Mouse (Mus musculus): ENCODE measurements around the gene Prpf3. TPM values are rescaled to one million over a fixed set of nuclear protein-coding genes. Genes with fewer than 3 reads are reported as not detected.
A peak's percentile ranks its signal among the peaks of the same experiment; 100 is the strongest.
"Not testable (repeated sequence)": the region's sequence is repeated elsewhere in the genome, so short reads cannot be mapped to it uniquely, and the experiment has no call there.

Gene Prpf3
- polyA plus RNA-seq, 1 experiment from 2014 or later, result 51.5 TPM

GRCm38 (mm10) chr3:95839250-95839649 is 16.4 kb downstream of the Prpf3 start:
- H3K27me3 ChIP-seq (ENCODE audit: insufficient read depth, poor library complexity, severe bottlenecking), result no peaks in the 10 kb centered on the region
- H3K27ac ChIP-seq, result no peak overlapping the region
- DNase-seq (ENCODE audit: low spot score), result no peak
- no peaks in the 10 kb centered on the region for H3K9me3 ChIP-seq
- no peaks in the 10 kb centered on the region for H3K4me1 ChIP-seq (replicated peaks)
- no peak overlapping the region for H3K4me3 ChIP-seq
- H3K36me3 ChIP-seq, result peaks cover 99% of the 10 kb centered on the region
- WGBS, result 96% methylated on average over 2 of the region's 2 CpGs

GRCm38 (mm10) chr3:95829053-95829452 is 26.6 kb downstream of the Prpf3 start:
- peaks cover 70% of the 10 kb centered on the region for H3K36me3 ChIP-seq
- no peak overlapping the region for H3K4me3 ChIP-seq
- no peaks in the 10 kb centered on the region for H3K4me1 ChIP-seq (replicated peaks)
- H3K27me3 ChIP-seq (ENCODE audit: insufficient read depth, poor library complexity, severe bottlenecking), result no peaks in the 10 kb centered on the region
- no peaks in the 10 kb centered on the region; the same call in 1 of the 2 replicates for H3K9me3 ChIP-seq
- no peak overlapping the region for H3K27ac ChIP-seq
- no peak for DNase-seq (ENCODE audit: low spot score)
- 98% methylated on average over 4 of the region's 4 CpGs for WGBS

GRCm38 (mm10) chr3:95826275-95826674 is 29.4 kb downstream of the Prpf3 start:
- peaks cover 42% of the 10 kb centered on the region for H3K36me3 ChIP-seq
- H3K4me1 ChIP-seq (replicated peaks), result no peaks in the 10 kb centered on the region
- no peak overlapping the region for H3K4me3 ChIP-seq
- no peaks in the 10 kb centered on the region; the same call in 1 of the 2 replicates for H3K9me3 ChIP-seq
- H3K27ac ChIP-seq, result no peak overlapping the region
- DNase-seq (ENCODE audit: low spot score), result no peak
- H3K27me3 ChIP-seq (ENCODE audit: insufficient read depth, poor library complexity, severe bottlenecking), result no peaks in the 10 kb centered on the region
- WGBS, result 85% methylated on average over 2 of the region's 2 CpGs

GRCm38 (mm10) chr3:95820046-95821010 is 35.4 kb downstream of the Prpf3 start:
- Histone ChIP-seq H3K27me3 (ENCODE audit: insufficient read depth, poor library complexity, severe bottlenecking) (no peaks in the 10 kb centered on the region), H3K4me1 (replicated peaks) (peaks cover 28% of the 10 kb centered on the region), H3K9me3 (no peaks in the 10 kb centered on the region), H3K36me3 (peaks cover 8% of the 10 kb centered on the region), H3K27ac (peak overlapping the region; percentile 98), H3K4me3 (peak overlapping the region; percentile 92)
- WGBS, result 49% methylated on average over 10 of the region's 10 CpGs
- no peak for DNase-seq (ENCODE audit: low spot score)

GRCm38 (mm10) chr3:95819351-95819985 is 36.2 kb downstream of the Prpf3 start:
- WGBS, result under 1% methylated on average over 49 of the region's 49 CpGs
- peak; percentile 100 for DNase-seq (ENCODE audit: low spot score)

GRCm38 (mm10) chr3:95818571-95819288 is 37.0 kb downstream of the Prpf3 start, which contains the start of gene Rprd2:
Rprd2 (minus strand) TSS chr3:95818863.
- peaks cover 9% of the 10 kb centered on the region for H3K36me3 ChIP-seq
- peak within 1 kb of the TSS; percentile 92 for H3K4me3 ChIP-seq
- peaks cover 28% of the 10 kb centered on the region for H3K4me1 ChIP-seq (replicated peaks)
- WGBS, result under 1% methylated on average over 60 of the region's 60 CpGs
- H3K27me3 ChIP-seq (ENCODE audit: insufficient read depth, poor library complexity, severe bottlenecking), result no peaks in the 10 kb centered on the region
- no peaks in the 10 kb centered on the region for H3K9me3 ChIP-seq
- peak within 1 kb of the TSS; percentile 98 for H3K27ac ChIP-seq
- peak; percentile 86 for DNase-seq (ENCODE audit: low spot score)

More at GRCm38 (mm10) chr3:95819351-95819985, 36.2 kb downstream of the Prpf3 start:
- Histone ChIP-seq H3K27ac (peak overlapping the region; percentile 98), H3K4me1 (replicated peaks) (peaks cover 28% of the 10 kb centered on the region), H3K9me3 (no peaks in the 10 kb centered on the region), H3K27me3 (ENCODE audit: insufficient read depth, poor library complexity, severe bottlenecking) (no peaks in the 10 kb centered on the region), H3K36me3 (peaks cover 9% of the 10 kb centered on the region), H3K4me3 (peak overlapping the region; percentile 92)

DNA sequence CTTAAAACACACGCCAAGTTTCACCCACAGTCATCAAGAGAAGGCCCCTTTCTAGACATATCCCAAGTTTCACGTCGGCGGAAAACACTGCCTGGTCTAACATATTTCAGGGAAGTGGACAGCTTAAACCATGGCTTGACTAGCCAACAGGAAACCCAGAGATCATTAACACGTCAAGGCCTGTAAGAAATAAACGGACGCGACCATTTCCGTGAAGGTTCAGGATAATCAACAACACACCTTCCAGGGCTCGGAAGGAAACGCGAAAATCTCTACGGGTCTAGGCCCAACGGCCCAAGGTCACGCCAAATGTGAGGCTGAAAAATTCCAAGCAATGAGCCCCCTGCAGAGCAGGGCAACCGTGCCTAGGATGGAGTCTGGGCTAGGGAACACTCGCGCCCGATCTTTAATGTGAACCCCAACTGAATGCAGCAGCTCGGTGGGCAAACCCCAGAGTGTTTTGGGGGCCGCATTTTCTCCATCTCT is 37.6 kb downstream of the Prpf3 start:
- Histone ChIP-seq H3K4me1 (replicated peaks) (peaks cover 28% of the 10 kb centered on the region), H3K9me3 (no peaks in the 10 kb centered on the region), H3K4me3 (peak overlapping the region; percentile 92), H3K27ac (peak overlapping the region; percentile 98), H3K36me3 (peaks cover 9% of the 10 kb centered on the region), H3K27me3 (ENCODE audit: insufficient read depth, poor library complexity, severe bottlenecking) (no peaks in the 10 kb centered on the region)
- under 1% methylated on average over 21 of the region's 21 CpGs for WGBS
- peak; percentile 62 for DNase-seq (ENCODE audit: low spot score)

DNA sequence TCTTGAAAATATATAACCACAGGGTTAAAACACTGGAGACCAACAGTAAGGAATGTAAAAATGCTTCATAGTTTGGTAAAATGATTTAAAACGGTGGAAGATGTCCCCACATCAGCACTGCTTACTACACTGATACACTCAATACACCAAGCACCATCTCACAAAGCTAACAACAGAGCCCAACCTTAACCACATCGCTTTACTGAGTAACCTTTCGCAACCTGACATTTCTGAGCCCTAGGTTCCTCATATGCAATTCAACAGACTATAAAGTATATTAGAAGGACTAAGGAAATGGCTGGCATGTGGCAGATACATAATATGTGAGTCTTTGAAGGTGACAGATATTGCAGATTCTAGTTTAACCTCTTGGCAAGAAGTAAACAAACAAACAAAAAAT is 39.0 kb downstream of the Prpf3 start:
- peak overlapping the region; percentile 92 for H3K4me3 ChIP-seq
- WGBS, result 97% methylated on average over 3 of the region's 3 CpGs
- DNase-seq (ENCODE audit: low spot score), result no peak
- peaks cover 18% of the 10 kb centered on the region for H3K36me3 ChIP-seq
- H3K27me3 ChIP-seq (ENCODE audit: insufficient read depth, poor library complexity, severe bottlenecking), result no peaks in the 10 kb centered on the region
- H3K9me3 ChIP-seq, result no peaks in the 10 kb centered on the region
- H3K4me1 ChIP-seq (replicated peaks), result peaks cover 28% of the 10 kb centered on the region
- no peak overlapping the region for H3K27ac ChIP-seq

GRCm38 (mm10) chr3:95808384-95808783 is 47.3 kb downstream of the Prpf3 start:
- DNase-seq (ENCODE audit: low spot score), result no peak
- WGBS, result 76% methylated on average over 2 of the region's 2 CpGs

DNA sequence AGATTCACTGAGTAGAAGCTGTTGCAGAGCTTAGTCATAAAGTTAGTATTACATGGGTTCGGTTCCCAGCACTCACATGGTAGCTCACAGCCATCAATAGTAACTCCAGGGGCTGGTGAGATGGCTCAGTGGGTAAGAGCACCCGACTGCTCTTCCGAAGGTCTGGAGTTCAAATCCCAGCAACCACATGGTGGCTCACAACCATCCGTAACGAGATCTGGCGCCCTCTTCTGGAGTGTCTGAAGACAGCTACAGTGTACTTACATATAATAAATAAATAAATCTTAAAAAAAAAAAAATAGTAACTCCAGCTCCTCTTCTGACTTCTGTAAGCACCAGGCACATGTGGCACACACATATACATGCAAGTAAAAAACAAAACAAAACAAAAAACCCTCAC is 48.1 kb downstream of the Prpf3 start:
- not testable (repeated sequence) for H3K27ac ChIP-seq; H3K27me3 ChIP-seq (ENCODE audit: insufficient read depth, poor library complexity, severe bottlenecking); H3K4me1 ChIP-seq (replicated peaks); H3K4me3 ChIP-seq; H3K9me3 ChIP-seq; DNase-seq (ENCODE audit: low spot score)
- 85% methylated on average over 6 of the region's 6 CpGs for WGBS
- peaks cover 52% of the 10 kb centered on the region for H3K36me3 ChIP-seq

More at GRCm38 (mm10) chr3:95808384-95808783, 47.3 kb downstream of the Prpf3 start:
- peaks cover 45% of the 10 kb centered on the region for H3K36me3 ChIP-seq
- no peak overlapping the region for H3K4me3 ChIP-seq
- no peaks in the 10 kb centered on the region for H3K9me3 ChIP-seq
- no peaks in the 10 kb centered on the region for H3K27me3 ChIP-seq (ENCODE audit: insufficient read depth, poor library complexity, severe bottlenecking)
- no peaks in the 10 kb centered on the region for H3K4me1 ChIP-seq (replicated peaks)
- no peak overlapping the region for H3K27ac ChIP-seq

- no peaks in the 10 kb centered on the region for H3K9me3 ChIP-seq
- DNase-seq (ENCODE audit: low spot score), result no peak
- H3K36me3 ChIP-seq, result peaks cover 52% of the 10 kb centered on the region
- no peaks in the 10 kb centered on the region for H3K27me3 ChIP-seq (ENCODE audit: insufficient read depth, poor library complexity, severe bottlenecking)
- H3K4me3 ChIP-seq, result no peak overlapping the region
- H3K4me1 ChIP-seq (replicated peaks), result no peaks in the 10 kb centered on the region
- no peak overlapping the region for H3K27ac ChIP-seq
- WGBS, result 88% methylated on average over 1 of the region's 1 CpGs
Observed at GRCm38 (mm10) chr3:95806677-95807076, 49.0 kb downstream of the Prpf3 start.

GRCm38 (mm10) chr3:95803851-95804250 is 51.8 kb downstream of the Prpf3 start:
- H3K9me3 ChIP-seq, result no peaks in the 10 kb centered on the region
- no peak overlapping the region for H3K4me3 ChIP-seq
- H3K27ac ChIP-seq, result no peak overlapping the region
- no peaks in the 10 kb centered on the region for H3K27me3 ChIP-seq (ENCODE audit: insufficient read depth, poor library complexity, severe bottlenecking)
- H3K4me1 ChIP-seq (replicated peaks), result no peaks in the 10 kb centered on the region
- H3K36me3 ChIP-seq, result peaks cover 48% of the 10 kb centered on the region
- WGBS, result 96% methylated on average over 4 of the region's 4 CpGs
- DNase-seq (ENCODE audit: low spot score), result no peak
